Mouse (Mus musculus): Measurements from ENCODE around the gene Tspan8.

- TF ChIP-seq POLR2A (IDR thresholded peaks at IDR 0.05; ENCODE audit: borderline replicate concordance, extremely low read depth, low read depth, low read length): no peak
- TF ChIP-seq CTCF (IDR thresholded peaks at IDR 0.05; ENCODE audit: insufficient read depth, low read length): no peak
Measured at GRCm38 (mm10) chr10:115894045-115894444, 77.4 kb downstream of the Tspan8 start.

All from lung, adult 2 months (tissue).